Mouse (Mus musculus): ENCODE measurements around the gene Gm20867. TPM values are rescaled to one million over a fixed set of nuclear protein-coding genes. Genes with fewer than 3 reads are reported as not detected.

The Gm20867 gene
- not detected for polyA plus RNA-seq (2014; fragmentation: Illumina TruSeq; extraction: RNeasy Lipid Tissue Mini Kit (QIAGEN cat#74804); ENCODE audit: low read depth, low replicate concordance)

GRCm38 (mm10) chrY:77963104-77963503 is at the start of gene Gm20867:
TSS of gene Gm20867 (minus strand) at chrY:77963204.

Other genes with a start within 250 kb of the Gm20867 start
- gene Gm29564, start 249.8 kb upstream of the Gm20867 start, polyA plus RNA-seq (2014; fragmentation: Illumina TruSeq; extraction: RNeasy Lipid Tissue Mini Kit (QIAGEN cat#74804); ENCODE audit: low read depth, low replicate concordance) = not detected

Data from sigmoid colon, adult 10 weeks (tissue).